Mouse (Mus musculus): ENCODE measurements around the gene Rab24. TPM values are rescaled to one million over a fixed set of nuclear protein-coding genes. Genes with fewer than 3 reads are reported as not detected.

Gene Rab24
- polyA plus RNA-seq, 1 experiment, result 132 TPM

DNA sequence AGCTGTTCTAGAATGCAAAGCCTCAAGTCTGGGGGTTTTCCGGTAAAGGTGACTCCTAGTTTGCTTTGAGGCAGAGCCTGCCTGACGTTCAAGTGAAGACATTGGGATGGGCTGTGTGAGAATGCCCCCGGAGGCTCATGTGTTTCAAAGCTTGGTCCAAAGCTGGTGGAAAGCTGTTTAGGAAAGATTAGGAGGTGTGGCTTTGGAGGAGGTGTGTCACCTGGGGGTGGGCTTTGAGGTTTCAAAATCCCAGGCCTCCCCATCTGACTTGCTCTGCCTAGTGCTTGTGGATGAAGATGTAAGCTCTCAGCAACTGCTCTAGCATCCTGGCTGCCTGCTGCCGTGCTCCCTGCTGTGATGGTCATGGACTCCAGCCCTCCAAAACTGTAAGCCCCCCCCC is 14.0 kb upstream of the Rab24 start:
- no peak for TF ChIP-seq GATA1 (IDR thresholded peaks at IDR 0.05; ENCODE audit: low read length)

DNA sequence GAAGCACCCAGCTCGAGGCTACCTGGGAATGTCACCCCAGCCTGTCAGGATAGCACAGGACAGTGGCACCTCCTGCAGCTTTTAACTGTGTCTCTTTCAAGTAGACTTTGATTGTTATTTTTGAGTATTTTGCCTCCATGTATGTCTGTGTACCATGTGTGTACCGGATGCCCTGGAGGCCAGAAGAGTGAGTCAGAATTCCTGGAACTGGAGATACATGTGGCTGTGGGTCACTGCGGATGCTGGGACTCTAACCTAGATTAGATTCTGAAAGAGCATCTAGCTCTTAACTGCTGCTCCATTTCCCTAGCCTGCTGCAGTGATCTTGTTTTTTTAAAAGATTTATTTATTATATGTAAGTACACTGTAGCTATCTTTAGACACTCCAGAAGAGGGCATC is 10.6 kb upstream of the Rab24 start:
- TF ChIP-seq GATA1 (IDR thresholded peaks at IDR 0.05; ENCODE audit: low read length), result no peak

DNA sequence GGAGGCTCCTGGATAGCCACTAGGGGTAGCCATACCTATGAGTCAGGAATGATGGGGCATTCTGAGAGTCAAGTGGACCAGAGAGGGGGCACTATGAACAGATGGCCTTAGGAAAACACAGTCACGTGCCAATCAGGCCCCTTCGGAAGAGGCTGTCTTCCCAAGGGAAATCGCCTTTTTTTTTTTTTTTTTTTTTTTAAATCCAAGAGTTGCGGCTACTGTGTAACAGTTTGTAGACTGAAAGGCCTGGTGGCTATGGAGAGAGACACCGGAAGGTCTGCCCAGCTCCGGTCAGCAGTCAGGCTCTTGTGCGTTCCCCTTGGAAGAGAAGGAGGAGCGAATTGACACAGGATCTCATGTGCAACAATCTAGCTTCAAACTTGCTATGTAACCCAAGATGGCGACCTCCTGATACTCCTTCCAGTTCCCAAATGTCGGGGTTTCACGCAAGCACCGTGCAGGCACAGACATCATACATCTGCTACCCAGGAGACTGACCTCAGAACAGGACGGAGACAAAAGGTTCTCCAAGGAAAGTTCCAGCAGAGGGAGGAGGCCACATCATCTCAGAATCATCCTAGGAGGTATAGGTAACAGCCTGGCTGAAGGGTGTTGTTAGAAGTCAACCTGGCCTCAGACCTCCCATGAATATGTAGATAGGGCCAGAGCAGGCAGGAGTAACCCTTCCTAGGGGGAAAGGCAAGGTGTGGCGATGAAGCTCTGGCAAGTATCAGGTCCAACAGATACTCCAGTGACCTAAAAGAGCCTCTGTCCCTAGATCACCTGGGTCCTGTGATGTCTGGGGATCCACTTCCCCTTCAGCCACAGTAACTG is 9.0 kb upstream of the Rab24 start:
- TF ChIP-seq GATA1 (IDR thresholded peaks at IDR 0.05; ENCODE audit: low read length), result no peak

DNA sequence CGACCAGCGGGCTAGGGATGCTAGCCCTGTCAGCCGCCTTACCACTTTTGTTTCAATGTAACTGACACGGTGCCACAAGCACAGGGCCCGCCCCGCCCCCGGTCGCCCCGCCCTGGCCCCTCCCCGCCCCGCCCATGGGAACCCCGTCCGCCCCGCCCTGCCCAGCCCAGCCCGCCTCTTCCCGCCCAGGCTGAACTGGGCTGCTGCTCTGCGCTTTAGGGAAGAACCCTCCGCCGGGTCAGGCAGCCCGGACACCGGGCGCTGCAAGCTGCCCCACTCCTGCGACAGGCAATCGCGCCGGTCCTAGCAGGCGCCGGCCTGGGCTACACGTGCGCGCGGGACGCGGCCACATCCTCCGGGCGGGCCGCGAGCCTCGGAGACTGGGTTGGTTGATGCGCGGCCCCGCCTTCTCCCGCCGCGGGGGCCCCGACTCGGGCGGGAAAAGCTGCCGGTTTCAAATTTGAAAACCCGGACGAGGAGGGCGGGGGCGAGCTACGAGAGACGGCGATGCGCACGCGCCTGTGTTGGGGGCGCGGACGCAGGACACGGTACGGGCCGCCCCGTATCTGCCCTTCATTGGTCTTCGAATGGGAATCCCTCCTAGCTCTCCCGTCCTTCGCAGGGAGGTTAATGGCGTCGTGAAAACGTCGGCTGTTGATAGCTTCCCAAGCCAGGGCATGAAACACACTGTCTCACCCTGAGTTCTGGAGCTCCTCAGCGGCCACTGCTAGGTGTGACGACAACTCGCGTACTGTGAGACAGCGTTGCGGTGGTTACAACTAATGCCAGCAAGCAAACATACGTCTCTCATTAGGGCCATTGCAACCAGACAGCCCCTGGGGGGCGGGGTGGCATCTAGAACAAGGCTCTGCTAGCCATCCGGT is 8.2 kb upstream of the Rab24 start, which contains the start of gene Mxd3:
Gene Mxd3, minus strand, starts transcription at position 141 of the 884 bp plus-strand sequence.
- no peak for TF ChIP-seq GATA1 (IDR thresholded peaks at IDR 0.05; ENCODE audit: low read length)

DNA sequence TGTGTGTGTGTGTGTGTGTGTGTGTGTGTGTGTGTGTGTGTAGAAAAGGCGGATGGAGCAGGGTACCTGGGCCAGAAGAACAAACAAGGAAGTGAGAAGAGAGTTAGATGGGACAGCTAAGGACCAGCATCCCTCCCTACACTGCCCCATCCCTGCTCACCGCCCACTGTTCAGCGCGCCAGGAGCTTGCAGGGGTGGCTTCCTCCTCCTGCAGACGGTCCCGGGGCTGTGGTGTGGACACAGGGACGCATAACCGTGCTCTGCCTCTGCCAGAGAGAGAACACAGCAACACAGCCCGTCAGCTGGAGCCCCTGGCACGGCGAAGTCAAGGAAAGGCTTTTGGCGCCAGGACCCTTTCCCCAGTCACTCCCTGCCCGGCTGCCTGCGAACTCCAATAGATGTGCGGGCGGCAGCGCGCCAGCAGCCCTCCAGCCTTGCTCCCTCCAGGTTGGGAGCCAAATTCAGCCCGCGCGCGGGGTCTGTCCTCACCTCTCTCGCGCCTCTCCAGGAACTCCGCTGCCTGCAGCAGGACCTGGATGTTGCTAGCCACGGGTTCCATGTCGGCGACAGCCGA is 7.5 kb upstream of the Rab24 start:
- no peak for TF ChIP-seq GATA1 (IDR thresholded peaks at IDR 0.05; ENCODE audit: low read length)

DNA sequence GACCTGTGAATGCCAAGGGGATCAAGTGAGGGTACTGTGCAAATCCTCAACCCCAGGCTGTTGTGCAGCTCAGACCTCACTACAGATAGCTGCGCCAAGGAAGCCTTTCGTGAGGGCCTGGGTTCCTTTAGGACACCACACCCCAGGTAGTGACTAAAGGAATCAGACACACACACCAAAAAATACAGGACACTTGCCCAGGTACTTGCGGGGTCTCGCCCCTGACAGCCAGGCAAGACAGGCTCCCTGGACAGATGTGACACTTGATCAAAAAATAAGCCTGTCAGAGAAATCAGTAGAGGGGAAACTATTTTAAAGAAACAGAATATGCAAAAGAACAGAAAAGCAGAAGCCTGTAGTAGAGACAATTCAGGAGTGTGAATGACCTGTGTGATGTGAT is 6.9 kb upstream of the Rab24 start:
- TF ChIP-seq GATA1 (IDR thresholded peaks at IDR 0.05; ENCODE audit: low read length), result no peak

- no peak for TF ChIP-seq GATA1 (IDR thresholded peaks at IDR 0.05; ENCODE audit: low read length)
Observed at GRCm38 (mm10) chr13:55328171-55328570, 6.4 kb upstream of the Rab24 start.

- TF ChIP-seq GATA1 (IDR thresholded peaks at IDR 0.05; ENCODE audit: low read length), result no peak
Observed at GRCm38 (mm10) chr13:55327633-55328032, 5.9 kb upstream of the Rab24 start.

GRCm38 (mm10) chr13:55327169-55327568 is 5.4 kb upstream of the Rab24 start:
- TF ChIP-seq GATA1 (IDR thresholded peaks at IDR 0.05; ENCODE audit: low read length), result no peak

- no peak for TF ChIP-seq GATA1 (IDR thresholded peaks at IDR 0.05; ENCODE audit: low read length)
Observed at GRCm38 (mm10) chr13:55325596-55325995, 3.9 kb upstream of the Rab24 start.

GRCm38 (mm10) chr13:55322130-55322825 is 532 bp upstream of the Rab24 start:
- no peak for TF ChIP-seq GATA1 (IDR thresholded peaks at IDR 0.05; ENCODE audit: low read length)

DNA sequence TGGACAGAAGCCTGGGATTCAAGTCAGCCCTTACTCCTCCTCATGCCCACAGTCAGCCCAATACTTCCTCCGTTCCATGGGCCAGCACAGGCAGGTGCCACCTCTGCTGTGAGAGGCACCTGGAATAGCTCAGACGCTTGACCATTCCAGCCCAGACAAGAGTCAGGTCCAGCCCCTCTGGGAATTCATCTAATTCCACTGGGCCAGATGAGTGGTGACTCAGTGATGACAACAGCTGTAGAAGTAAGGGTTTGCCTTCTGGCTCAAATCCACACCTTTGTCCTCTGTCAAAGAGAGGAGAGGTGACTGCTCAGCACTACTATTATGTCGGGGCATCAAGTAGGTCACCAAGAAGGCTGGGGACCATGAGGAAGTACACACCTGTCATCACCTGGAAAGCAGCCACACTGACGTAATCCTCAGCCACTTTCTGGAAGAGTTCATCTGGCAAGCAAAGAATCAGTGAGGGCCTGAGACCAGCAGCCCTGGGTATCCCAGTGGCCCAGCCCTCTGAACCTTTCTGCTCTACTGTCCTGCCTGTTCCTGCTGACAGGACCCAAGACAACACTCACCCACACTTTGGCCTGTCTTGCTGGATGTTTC is 1.7 kb downstream of the Rab24 start, which contains the start of gene Prelid1:
Gene Prelid1, plus strand, starts transcription at position 570 of the 603 bp plus-strand sequence.
- TF ChIP-seq GATA1 (IDR thresholded peaks at IDR 0.05; ENCODE audit: low read length), result no peak

- no peak for TF ChIP-seq GATA1 (IDR thresholded peaks at IDR 0.05; ENCODE audit: low read length)
Observed at GRCm38 (mm10) chr13:55318351-55318750, 3.4 kb downstream of the Rab24 start.

- TF ChIP-seq GATA1 (IDR thresholded peaks at IDR 0.05; ENCODE audit: low read length), result no peak
Observed at GRCm38 (mm10) chr13:55314891-55315412, 6.8 kb downstream of the Rab24 start.

DNA sequence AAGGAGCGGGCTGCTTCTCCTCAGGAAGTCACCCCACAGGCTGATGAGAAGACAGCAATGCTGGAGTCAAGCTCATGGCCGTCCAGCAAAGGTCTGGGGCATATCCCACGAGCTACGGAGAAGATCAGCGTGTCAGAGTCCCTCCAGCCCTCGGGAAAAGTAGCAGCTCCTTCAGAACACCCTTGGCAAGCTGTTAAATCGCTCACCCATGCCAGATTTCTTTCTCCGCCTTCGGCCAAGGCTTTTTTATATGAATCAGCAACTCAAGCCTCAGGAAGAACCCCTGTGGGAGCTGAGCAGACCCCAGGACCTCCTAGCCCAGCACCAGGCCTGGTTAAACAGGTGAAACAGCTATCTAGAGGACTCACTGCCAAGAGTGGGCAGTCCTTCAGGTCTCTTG is 8.7 kb downstream of the Rab24 start:
- no peak for TF ChIP-seq GATA1 (IDR thresholded peaks at IDR 0.05; ENCODE audit: low read length)
